Mouse (Mus musculus) cerebellum, adult 2 months (tissue): Measurements from ENCODE around the gene Gm3336.
A peak's percentile ranks its signal among the peaks of the same experiment; 100 is the strongest.

Experiments used
- CTCF ChIP-seq: fragments of 200-500 bp; IDR thresholded peaks from 2 replicates; pipeline ENCODE4 v1.5.1; 2011; ENCODE audit warnings: low read depth, mild to moderate bottlenecking, control low read depth, low read length, moderate library complexity, borderline replicate concordance; ENCODE audit not compliant: insufficient read depth
- POLR2A ChIP-seq: fragments of 200-500 bp; IDR thresholded peaks from 2 replicates; pipeline ENCODE4 v1.6.1; 2011; ENCODE audit warnings: low read length, control low read depth, borderline replicate concordance; ENCODE audit not compliant: insufficient read depth

DNA sequence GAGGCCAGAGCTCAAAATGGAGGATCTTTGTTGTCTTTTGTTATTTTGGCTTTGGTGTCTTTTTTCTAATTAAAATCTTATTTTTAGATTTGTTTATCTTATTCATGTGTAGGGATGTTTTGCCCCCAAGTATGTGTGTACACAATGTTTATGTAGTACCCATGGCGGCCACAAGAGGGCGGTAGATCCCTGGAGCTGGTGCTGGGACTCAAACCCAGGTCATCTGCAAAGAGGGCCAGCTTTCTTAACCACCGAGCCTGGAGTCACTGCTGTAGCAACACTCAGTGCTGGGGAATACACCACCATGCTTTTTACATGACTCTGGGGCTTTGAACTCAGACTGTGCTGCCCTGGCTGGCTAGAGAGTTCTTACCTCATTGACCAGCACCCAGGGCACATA is 45.0 kb downstream of the Gm3336 start:
- peak; percentile 76 for TF ChIP-seq CTCF
- TF ChIP-seq POLR2A = no peak
